Mouse (Mus musculus) layer of hippocampus, adult 18-20 months (tissue): ENCODE results near the gene Timm13. TPM values are rescaled to one million over a fixed set of nuclear protein-coding genes. Genes with fewer than 3 reads are reported as not detected.

ENCODE experiments used
- DNase-seq, 2 experiments: peaks; one replicate each; pipeline ENCODE4 v3.0.0; 2022; ENCODE audit warnings: low spot score in 2 of 2
- total RNA-seq, 2 experiments: library from RNA; stranded (reverse); gene quantifications; 2 replicates each; pipeline ENCODE4 v1.2.3; 2021

The Timm13 gene
- total RNA-seq, 2 experiments from 2014 or later = 136 to 144 TPM

GRCm38 (mm10) chr10:80909375-80910162 lies 8.8 kb upstream of the Timm13 start:
- DNase-seq = no peak

DNA sequence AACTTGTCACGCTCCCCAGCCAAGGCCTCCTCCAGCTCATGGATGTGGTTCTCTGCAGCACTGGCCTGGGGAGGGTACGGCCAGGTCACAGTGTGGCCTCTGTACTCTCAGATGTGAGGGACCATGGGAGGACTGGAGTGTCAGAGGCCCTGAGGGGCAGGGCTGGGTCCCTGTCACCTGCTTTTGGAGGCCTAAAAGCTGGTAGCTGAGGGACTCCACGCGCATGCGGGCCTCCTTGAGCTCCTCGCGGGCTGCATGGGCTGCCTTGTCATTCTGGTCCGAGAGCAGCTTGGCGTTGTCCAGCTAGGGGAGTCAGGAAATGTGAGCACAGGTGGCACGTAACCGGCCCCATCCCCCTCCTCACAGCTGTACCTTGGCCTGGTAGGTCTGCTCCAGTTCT lies 3.9 kb upstream of the Timm13 start:
- DNase-seq = no peak

- no peak for DNase-seq
Observed at GRCm38 (mm10) chr10:80904004-80904693, 3.4 kb upstream of the Timm13 start.

DNA sequence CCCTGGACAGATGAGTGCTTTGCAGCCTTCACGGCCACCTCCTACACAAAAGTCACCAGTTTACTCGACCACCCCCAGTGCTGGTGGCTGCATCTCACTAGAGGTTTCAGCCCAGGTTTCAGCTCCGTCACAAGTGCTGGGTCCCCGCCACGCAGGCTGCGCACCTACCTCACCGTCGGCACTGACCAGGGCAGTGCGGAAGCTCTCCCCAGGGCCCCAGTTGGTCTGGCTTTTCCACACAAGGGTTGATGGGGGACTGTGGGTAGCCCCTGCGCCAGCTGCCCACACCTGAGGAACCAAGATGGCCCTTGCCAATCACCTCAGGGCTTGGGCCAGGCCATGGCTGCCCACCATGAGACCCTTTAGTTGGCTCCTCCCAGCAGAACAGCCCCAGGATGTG lies 2.5 kb upstream of the Timm13 start:
- no peak for DNase-seq

DNA sequence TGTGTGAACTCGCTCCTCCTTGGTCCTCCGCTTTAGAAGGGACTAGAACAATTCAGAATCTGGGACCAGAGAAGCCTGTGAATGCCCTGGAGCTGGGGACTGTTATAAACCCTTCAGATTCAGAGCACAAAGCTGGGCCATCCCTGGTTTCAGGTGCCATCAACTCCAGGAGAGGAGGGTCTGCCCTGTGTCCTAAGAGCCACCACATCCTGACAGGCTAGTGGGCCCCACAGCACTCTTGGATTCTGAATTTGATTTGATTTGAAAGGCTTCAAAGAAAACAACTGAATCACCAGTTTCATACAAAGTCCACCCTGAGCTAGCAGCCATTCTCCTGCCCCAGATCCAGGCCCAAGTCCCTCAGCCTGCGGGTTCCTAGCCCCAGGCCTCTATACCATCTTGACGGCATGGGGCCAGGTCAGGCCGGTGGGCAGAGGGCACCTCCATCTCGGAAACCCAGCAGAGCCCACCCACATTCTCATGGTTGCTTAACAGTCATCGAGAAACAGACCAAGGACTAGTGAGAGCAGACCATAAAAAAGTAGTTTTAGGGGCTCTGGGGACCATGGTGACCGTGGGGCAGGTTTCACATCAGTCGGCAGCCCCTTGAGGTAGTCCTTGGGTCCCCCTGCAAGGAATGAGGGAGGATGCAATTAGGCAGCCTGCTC lies 1.6 kb upstream of the Timm13 start:
- DNase-seq = no peak

GRCm38 (mm10) chr10:80901409-80902272 lies 872 bp upstream of the Timm13 start:
- no peak for DNase-seq

- DNase-seq = no peak
Observed at GRCm38 (mm10) chr10:80899591-80900317, 1.0 kb downstream of the Timm13 start.

- no peak for DNase-seq
Observed at GRCm38 (mm10) chr10:80899074-80899473, 1.7 kb downstream of the Timm13 start.

DNA sequence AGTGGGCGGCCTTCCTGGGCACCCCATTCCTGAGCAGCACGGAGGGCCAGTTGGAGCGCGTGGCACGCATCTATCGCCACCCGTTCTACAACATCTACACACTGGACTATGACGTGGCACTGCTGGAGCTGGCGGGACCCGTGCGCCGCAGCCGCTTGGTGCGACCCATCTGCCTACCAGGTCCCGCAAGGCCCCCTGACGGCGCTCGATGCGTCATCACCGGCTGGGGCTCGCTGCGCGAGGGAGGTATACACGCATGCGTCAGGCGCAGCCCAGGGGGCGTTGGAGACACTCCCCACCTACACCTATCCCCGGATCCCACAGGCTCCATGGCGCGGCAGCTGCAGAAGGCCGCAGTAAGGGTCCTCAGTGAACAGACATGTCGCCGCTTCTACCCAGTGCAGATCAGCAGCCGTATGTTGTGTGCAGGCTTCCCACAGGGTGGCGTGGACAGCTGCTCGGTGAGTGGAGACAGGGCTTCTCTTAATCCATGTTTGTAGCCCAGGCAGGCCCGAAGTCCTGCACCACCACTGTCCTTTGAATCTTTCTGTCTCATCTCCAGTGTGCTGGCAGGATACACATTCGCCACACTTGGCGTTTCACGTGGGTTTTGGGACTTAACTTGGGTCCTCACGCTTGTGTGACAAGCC lies 2.8 kb downstream of the Timm13 start:
- peak; percentile 75 to 76 for DNase-seq

DNA sequence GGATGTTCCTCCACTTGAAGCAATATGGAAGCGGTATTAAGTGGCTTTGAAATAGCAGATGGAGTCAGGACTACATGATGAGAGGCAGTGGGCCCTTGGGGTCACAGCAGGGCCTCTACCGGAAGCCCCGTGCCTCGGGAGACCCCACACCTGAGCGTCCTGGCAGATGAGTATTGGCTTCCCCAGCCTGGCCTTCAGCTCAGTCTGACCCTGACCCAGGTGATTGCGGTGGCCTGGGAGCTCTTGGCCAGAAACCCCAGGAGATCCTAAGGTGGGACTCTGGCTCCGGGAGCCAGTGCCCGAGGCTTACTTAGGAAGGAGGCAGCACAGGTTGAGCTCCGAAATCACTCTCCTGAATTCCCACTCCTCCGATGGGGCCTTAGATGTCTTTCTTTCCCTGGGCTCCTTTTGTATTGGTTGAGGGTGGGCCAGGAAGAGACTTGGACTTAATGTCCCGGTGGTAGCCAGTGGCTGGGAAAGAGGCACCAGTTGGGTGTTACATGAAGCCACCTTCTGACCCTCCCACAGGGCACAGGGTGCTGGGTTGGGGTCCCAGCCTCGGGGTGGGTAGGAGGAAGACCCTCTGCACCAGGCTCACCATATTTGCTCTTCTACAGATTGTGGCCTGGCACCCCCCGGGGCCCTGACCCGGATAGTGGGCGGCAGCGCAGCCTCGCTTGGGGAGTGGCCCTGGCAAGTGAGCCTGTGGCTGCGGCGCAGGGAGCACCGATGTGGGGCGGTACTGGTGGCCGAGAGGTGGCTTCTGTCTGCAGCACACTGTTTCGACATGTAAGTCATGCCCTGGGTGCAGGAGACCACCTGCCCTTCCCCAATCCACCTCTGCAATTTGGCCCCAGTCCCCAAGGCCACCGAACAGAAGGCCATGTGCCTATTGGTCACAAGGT lies 3.9 kb downstream of the Timm13 start:
- DNase-seq = no peak

DNA sequence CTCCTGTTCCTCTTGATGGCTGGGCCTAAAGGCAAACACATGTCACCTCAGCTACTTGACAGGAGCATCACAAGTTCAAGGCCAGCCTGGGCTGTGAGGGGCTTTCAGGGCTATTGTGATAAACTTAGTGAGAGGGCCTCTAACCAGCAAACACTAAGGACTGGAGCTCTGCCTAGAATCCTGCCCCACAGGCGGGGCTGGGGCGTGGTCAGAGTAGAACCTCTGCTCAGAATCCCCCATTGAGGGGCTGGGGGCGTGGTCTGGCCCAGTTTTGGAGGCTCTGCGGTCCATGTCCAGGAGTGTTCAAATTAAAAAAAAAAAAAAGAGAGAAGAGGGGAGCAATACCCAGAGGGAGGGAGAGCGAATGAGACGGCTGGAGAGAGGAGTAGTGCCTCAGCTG lies 5.1 kb downstream of the Timm13 start:
- no peak for DNase-seq

DNA sequence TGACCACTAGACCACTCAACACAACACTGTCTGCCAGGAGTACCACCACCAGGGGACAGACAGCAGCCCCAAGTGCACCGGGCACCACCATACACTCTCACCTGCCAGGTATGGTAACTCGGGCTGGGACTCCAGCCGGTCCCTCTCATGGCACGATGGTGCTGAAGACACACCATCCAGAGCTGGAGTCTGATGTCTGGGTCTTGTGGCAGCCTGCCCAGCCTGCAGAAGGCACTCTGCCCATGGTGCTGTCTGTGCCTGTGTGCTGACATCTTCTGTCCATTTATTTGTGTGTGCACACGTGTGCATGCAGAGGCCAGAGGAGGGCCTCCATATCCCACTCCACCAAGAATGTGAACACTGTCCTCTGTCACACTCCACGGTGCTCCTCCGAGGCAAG lies 5.7 kb downstream of the Timm13 start:
- no peak for DNase-seq

GRCm38 (mm10) chr10:80887181-80887580 lies 13.6 kb downstream of the Timm13 start:
- DNase-seq = no peak

DNA sequence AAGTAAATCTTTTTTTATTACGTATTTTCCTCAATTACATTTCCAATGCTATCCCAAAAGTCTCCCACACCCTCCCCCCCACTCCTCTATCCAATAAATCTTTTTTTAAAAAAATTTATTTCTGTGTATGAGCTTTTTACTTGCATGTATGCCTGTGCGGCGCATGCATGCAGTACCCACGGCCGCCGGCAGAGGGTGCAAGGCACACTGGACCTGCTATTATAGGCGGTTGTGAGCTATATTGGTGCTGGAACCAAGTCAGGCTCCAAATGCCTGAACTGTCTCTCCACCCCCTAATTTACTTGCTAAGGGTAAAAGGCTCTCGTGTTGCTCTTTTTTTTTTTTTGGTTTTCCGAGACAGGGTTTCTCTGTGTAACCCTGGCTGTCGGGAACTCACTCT lies 19.5 kb downstream of the Timm13 start:
- peak in 1 of 2 experiments; percentile 63 for DNase-seq

DNA sequence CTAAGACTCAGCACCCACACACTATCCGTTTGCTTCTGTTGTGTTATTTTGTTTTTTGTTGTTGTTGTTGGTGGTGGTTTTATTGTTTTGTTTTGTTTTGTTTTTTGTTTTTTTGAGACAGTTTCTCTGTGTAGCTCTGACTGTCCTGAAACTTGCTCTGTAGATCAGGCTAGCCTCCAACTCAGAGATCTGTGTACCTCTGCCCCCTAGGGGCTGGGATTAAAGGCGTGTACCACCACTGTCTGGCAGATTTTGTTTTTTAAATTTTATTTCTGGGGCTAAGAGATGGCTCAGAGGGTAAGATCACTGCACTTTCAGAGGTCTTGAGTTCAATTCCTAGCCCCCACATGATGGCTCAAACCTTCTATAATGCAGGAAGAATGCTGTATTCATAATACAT lies 19.9 kb downstream of the Timm13 start:
- no peak for DNase-seq

- DNase-seq = peak; percentile 42 to 82
Observed at GRCm38 (mm10) chr10:80880131-80880641, 20.6 kb downstream of the Timm13 start.

DNA sequence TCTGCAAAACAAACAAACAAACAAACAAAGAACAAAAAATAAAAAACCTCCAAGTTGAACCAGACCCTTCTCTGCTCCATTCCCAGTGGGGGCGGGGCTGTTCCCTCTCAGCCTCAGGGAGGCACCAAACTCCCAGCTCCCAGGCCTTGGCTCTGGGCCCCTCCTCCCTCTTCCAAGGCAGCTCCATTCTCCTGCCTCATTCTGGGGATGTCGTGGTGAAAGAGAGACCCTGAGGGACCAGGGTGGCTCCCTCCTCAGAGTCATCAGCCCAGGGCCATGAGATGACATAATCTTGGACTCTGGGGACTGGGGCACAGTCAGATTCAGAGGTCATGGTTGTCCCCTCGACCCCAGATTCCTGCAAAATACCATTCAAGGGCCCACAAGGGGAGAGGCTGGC lies 24.2 kb downstream of the Timm13 start:
- DNase-seq = no peak

GRCm38 (mm10) chr10:80876028-80876427 lies 24.7 kb downstream of the Timm13 start:
- peak in 1 of 2 experiments; percentile 78 for DNase-seq

DNA sequence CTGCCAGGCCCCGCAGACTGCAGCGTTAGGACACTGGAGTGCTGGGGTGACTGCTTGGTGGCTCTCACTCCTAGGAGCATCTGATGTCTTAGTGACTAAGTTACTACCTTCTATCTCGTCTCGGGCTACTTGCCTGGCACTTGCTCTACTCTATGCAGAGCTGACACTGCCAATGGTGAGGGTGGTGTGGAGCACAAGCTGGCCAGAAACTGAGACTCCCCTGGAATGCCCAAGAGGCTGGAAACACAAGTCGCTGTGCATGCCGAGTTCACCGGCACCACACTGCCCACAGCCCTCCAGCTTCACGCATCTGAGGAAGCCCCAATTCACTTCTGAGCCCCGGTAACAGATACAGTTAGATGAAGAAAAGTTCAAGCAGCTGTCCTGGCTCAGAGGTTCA lies 26.7 kb downstream of the Timm13 start:
- DNase-seq = no peak
